Mouse (Mus musculus): ENCODE measurements around the gene Mapk7. TPM values are rescaled to one million over a fixed set of nuclear protein-coding genes. Genes with fewer than 3 reads are reported as not detected.

Gene Mapk7
- total RNA-seq, 4 experiments from 2014 or later = 2.0 to 4.6 (median 2.3) TPM

DNA sequence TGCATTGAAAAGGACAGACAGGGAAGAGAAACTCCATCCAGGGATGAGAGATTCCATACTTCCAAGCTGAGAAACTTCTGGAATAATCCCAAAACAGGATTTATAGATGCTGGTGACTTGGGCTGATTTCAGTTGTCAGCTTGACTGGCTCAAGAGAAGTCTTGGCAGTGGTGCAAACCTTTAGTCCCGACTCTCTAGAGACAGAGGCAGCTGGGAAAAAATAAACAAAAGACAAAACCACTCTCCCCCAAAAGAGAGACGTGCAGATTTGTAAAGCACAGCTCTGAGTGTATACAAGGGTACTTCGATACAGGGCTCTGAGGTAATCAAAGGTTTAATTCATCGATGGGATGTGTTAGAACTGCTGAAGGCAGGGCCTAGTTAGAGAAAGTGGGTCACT lies 28.8 kb downstream of the Mapk7 start:
- DNase-seq (ENCODE audit: low spot score in 2 of 2) = no peak

DNA sequence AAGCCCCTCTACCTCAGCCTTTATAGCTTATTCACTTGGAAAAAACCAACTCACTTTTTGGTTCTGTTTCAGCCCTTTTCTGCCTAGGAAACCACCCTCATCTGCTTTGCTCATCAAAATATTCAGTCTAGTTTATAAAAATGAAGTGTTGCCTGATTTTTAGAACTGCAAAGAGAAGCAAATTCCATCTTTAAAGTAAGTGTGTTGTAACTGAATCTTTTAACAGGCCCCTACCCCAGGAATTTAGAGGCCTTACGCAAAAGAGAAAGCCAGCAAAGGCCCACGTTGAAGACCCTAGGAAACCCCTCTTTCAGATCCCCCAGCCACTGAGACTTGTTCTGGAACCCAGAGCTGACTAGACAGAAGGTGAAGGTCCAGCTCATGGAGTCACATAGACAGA lies 30.1 kb downstream of the Mapk7 start:
- DNase-seq (ENCODE audit: low spot score in 2 of 2) = no peak

DNA sequence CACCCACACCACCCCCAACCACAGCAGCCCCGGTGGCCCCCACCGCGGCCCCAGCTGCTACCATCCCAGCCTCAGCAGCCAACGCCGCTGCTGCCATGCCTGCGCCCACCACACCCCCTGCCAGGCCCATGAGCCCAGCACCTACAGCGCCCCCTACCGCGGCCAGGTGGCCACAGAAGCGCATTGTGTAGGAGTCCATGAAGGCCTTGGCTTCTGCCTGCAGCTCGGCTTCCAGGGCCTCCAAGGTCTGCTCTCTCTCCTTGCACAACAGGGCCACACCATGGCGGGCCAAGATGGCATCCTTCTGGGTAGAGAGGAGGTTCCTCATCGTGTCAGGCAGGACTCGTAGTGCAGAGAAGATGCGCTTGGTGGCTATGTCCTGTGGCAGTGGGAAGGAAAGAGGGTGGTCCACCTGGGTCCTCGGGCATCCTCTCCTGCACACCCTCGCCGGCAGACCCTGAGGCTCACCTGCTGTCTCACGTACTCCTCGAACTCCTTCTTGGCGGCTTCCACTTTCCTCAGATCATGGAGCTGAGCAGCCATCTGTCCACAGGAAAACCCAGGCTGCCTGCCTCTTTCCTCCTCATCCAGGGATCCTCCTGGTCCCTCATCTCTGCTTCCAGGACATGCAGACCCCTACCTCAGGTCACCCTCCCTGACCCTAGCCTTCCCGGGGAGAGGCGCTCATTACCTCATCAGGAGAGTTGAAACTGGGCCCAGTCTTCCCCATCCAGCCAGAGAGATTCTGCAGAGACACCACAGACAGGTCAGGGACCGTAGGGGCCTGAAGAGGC lies 44.5 kb downstream of the Mapk7 start:
- no peak for DNase-seq (ENCODE audit: low spot score in 2 of 2)

DNA sequence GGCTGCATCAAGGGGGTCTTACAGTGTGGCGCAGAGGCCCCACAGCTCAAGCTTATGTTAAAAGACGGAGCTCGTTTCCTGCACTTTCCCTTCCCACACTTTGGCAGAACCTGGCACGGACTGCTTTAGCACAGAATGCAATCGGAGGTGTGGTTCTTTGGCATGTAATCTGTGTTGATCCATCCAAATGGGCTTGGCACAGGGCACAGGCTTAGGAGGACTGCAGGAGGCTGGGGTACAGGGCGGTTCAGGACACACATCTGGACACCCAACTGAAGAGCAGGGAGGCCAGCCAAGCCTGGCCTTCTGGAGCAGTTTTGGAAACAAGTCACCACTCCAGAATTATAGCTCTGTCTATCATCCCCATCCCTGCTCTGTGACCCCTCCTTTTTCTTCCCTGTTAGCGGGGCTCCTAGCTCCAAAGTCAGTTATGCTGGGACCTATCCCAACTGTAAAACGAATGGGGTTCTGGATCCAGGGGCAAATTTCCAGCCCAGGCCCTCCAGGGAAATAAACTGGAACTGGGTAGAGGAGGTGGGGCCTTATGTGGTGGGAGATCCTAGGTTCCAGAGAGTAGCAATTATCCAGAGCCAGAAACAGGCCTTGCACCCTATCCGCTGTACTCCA lies 45.5 kb downstream of the Mapk7 start:
- DNase-seq (ENCODE audit: low spot score in 2 of 2) = peak; percentile 40 to 63

DNA sequence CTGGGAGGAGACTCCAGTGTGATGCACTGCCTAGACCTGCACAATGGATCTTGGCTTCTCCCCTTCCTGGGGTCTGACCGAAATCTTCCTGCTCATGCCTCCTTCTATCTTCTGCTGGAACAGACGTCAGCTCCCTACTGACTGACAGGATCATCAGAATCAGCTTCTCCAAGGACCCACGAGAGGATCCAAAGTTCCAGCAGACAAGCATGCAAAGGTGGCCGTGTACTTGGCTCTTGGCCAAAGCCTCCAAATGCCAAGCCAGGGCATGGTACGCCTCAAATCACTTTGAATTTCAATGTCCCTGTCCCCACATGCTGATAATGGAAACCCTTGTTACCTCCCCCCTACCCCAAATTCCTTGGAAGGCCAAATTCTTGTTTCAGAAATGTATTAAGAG lies 46.2 kb downstream of the Mapk7 start:
- no peak for DNase-seq (ENCODE audit: low spot score in 2 of 2)

DNA sequence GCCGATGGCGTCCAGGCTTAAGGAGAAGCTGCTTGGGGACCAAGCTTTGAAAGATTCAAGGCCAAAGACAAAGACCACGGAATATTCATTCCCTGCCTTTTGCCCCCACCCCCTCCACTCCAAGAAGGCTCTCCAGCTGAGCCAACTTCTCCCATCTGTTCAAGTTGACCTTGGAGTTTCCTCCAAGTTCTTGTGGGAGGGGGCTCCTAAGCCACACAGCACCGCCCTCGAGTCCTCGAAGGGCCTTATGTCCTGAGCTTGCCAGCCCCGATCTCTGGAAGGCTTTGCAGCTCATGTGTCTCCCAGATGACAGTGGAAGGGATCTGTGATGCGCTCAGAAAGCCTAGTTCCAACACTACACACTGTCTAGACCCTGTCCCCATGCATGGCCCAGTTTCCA lies 46.9 kb downstream of the Mapk7 start:
- peak in 1 of 2 experiments; percentile 20 for DNase-seq (ENCODE audit: low spot score in 2 of 2)

DNA sequence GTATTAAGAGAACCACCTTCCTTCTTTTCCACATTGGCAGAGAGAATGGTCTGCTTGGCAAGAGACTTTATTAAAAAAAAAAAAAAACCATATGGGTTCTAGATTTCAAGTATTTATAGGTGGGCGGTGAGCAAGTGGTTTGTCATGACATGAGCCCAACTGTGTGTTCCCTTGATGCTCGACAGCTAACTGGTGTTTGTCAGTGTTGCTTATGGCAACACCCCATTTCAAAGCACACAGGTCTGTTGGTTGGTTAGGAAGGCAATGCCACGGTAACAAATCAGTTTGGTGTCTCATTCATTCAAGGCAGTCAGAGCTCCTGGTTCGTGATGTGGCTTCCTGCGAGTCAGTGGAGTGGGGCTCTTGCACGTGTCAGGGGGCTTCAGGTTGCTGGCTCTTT lies 50.4 kb downstream of the Mapk7 start:
- no peak for DNase-seq (ENCODE audit: low spot score in 2 of 2)

DNA sequence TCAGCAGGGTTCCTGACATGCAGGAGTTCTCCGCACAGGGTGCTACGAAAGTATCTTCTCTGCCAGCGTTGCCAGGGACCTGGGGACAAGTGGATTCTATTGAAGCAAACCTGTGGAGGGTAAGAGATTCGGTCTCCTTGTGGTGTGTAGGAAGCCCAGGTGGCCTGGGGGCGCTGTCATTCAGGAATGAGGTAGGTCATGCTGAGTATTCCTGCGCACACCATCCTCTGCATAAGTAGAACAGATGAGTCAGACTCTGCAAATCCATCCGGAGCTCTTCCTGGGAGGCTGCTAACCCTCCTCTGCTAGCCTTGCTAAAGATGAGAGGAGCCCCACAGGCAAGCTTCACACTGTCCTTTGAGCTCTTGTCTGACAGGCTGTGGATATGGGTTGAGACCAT lies 52.5 kb downstream of the Mapk7 start:
- no peak for DNase-seq (ENCODE audit: low spot score in 2 of 2)

DNA sequence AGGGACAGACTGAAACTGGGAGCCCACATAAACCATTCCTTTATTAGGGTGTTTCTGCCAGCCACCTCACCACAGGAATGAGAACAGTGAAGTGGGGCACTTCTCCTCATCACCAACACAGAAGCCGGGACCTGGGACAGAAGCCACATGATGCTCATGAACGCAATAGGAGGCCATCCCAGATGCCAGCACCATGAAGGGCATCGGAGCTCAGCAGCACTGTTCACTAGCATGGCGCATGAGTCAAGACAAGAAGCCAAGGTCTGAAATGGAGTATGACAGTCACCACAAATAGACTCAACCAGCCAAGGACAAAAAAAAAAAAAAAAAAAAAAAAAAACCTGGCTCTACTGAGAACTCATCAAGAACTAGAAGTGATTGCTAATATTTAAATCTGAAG lies 53.8 kb downstream of the Mapk7 start:
- DNase-seq (ENCODE audit: low spot score in 2 of 2) = no peak

DNA sequence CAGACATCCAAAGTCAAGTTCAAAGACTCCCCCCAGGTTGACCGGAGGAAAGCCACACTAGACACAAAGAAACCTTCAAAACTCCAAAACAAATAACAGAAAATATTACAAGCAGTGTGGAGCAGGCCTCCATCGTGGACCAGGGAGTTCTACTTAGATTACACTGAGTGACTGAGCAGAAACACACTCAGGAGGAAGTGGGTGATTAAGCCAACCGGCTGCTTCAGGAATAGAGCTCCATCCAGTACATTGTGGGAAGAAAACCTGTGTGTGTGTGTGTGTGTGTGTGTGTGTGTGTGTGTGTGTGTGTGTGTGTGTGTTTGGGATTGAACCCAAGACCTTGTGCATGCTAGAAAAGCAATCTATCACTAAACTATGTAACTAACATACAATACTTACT lies 55.0 kb downstream of the Mapk7 start:
- DNase-seq (ENCODE audit: low spot score in 2 of 2) = no peak

Other genes with a start within 250 kb of the Mapk7 start
- gene Aldh3a2, start 226.9 kb downstream of the Mapk7 start, total RNA-seq (2022) = 10 to 100 TPM in 3 of 4 experiments, 1 to 10 TPM in 1; 9.5 to 16.0 (median 13.4) TPM
- gene Slc47a2, start 151.5 kb downstream of the Mapk7 start, total RNA-seq (2022) = not detected
- 10 to 100 TPM; 13.9 to 19.3 (median 16.7) TPM for gene Slc47a1, start 116.1 kb downstream of the Mapk7 start, total RNA-seq (2022)
- under 1 TPM in 1 of 4 experiments, not detected in 3; 0.08 TPM for gene Rnf112, start 40.3 kb downstream of the Mapk7 start, total RNA-seq (2022)
- gene Mfap4, start 9.0 kb downstream of the Mapk7 start, total RNA-seq (2022) = 1 to 10 TPM; 3.1 to 7.2 (median 4.4) TPM
- 1 to 10 TPM; 2.9 to 7.2 (median 4.7) TPM for gene B9d1, start 10.7 kb upstream of the Mapk7 start, total RNA-seq (2022)
- gene Epn2, start 85.3 kb upstream of the Mapk7 start, total RNA-seq (2022) = 10 to 100 TPM; 18.3 to 23.2 (median 21.5) TPM
- gene Grap, start 158.9 kb upstream of the Mapk7 start, total RNA-seq (2022) = 1 to 10 TPM; 2.2 to 3.7 (median 3.2) TPM
- gene Fam83g, start 189.7 kb upstream of the Mapk7 start, total RNA-seq (2022) = 1 to 10 TPM in 1 of 4 experiments, under 1 TPM in 3; 0.36 to 1.0 (median 0.77) TPM
- gene Slc5a10, start 226.4 kb upstream of the Mapk7 start, total RNA-seq (2022) = not detected

Data from gastrocnemius, adult 8-10 months (tissue).